Mouse (Mus musculus): ENCODE measurements at regions not wholly inside any gene's neighbourhood (a gene's known extent, or its start where the extent isn't known, plus 50 kb on each side); places are given as distances from the start of the nearest gene placed in this dataset.

DNA sequence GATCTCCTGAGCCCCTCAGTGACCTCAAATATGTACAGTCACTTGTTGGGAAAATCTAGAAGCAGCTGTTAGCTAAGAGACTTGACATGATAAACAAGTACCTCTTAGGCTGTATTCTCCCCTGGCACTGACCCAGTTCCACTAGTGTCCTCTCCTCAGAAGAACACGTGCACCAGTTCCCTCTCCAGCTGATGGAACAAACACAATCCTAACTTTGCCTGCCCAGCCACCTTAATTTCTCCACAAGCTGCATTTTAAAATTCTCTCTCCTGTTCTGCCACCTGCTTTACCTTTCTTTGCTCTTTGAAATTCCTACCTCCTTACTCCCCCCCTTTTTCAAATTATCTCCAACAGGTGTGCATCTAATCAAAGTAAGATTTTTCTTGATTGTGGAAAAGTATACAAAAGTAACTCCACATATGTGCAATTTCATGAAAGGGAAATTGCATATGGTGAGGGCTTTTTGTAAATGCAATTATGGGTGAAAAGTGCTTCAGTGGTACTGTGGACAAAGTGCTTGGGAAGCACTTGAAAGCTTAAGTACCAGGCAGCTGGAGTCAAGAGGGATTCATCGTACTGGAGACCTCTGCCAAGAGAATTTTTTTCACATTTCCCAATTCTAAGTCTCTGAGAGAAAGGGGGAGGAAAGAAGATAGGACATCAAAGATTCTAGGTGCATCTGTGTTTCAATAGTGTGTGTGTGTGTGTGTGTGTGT is 590.7 kb upstream of the Acvr2a start:
- DNase-seq (ENCODE audit: low read depth, low spot score) = no peak

DNA sequence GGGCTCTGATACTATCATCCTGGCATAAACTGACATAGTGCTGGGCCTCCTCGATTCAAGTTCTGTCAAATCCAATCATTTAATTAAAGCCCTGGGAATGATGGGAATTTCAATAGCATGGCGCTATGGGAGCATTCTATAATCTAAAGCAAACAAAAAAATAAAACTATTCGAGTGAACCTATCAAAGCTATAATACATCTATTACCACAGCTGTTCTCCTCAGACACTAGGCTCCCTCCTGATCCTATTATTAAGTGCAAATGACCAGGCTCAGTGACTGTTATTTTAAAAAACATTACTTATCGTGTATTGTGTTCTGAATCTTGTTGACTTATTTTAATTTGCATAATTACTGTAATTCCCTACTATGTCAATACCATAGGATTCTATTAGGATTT is 563.7 kb upstream of the Acvr2a start:
- no peak for DNase-seq (ENCODE audit: low read depth, low spot score)

DNA sequence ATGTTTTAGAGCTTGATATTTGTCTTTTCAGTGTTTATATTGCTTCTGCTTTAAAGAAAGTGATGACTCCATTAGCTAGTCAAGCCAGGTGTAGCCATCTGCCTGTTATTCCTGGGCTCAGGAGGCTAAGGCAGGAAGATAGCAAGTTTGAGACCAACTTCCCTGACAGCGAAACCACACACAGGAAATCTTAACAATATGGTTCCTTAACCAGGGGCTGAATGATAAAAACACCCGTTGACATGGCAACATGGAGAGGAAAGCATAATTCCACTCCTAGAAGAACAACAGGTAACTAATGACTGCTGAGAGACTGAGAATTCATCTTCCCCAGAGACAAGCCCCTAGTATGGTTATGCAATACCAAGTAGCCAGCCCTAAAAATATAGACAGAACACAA is 553.6 kb upstream of the Acvr2a start:
- DNase-seq (ENCODE audit: low read depth, low spot score) = no peak

All from ZHBTc4 (cell line).